Mouse (Mus musculus): ENCODE data around the gene Pth2. TPM values are rescaled to one million over a fixed set of nuclear protein-coding genes. Genes with fewer than 3 reads are reported as not detected.

Gene Pth2
- polyA plus RNA-seq (2015; fragmentation: Nextera tagmentation; extraction: Ambion mirVana), result not detected in 2 replicates

DNA sequence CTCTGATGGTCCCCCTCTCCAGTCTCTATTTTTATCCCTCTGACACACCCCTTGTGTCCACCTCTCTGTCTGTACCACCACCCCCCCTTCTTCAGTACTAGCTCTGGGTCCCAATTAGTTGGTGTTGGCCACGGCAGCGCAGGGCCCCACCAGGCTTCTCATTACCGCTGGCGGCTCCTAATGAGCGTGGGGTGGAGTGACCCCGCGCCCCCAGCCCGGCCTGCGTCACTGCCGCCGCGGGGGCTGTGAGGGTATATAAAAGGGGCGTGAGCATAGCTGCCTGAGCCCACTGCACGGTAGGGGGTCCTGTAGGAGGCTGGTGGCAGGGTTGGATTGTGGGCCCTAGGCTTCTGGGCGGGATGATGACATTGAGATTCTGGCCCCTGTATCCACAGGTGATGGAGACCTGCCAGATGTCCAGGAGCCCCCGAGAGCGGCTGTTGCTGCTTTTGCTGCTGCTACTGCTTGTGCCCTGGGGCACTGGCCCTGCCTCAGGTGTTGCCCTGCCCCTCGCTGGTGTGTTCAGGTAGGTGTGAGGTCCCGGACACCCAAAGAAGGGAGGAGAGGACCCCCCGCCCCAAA lies at the start of gene Pth2:
Gene Pth2 (plus strand): TSS at position 100 of the 582 bp plus-strand sequence.
- Histone ChIP-seq H3K27ac (no peak within 1 kb of the TSS), H3K9ac (no peak within 1 kb of the TSS), H3K4me2 (peak within 1 kb of the TSS; percentile 64), H3K27me3 (peaks cover 100% of the 10 kb centered on the region), H3K36me3 (no peaks in the 10 kb centered on the region), H3K9me3 (replicated peaks) (no peaks in the 10 kb centered on the region), H3K4me1 (replicated peaks) (peaks cover 17% of the 10 kb centered on the region), H3K4me3 (replicated peaks) (peak within 1 kb of the TSS; percentile 42)
- WGBS (ENCODE audit: insufficient replicate concordance), result 18% methylated on average over 20 of the region's 20 CpGs
- ATAC-seq (ENCODE audit: low read depth), result no peak
- no peak for DNase-seq

DNA sequence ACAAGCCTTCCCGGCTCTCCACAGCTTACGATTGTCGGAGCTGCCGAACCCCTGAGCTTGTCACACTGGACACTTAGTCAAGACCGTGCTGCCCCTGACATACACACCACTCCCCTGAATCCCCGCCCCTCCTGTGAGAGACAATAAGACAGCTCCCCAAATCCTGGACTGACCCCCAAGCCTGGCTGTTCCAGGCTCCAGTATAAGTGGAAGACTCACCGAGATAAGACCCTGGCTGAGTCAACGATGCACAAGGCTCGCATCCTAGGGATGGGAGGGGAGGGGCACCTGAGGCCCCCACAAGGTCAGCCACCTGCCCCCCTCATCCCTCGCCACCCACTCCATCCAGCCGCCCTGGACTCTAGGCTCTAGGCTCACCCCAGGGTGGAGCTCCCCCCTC lies 48.9 kb upstream of the Pth2 start:
- 79% methylated on average over 11 of the region's 11 CpGs for WGBS (ENCODE audit: insufficient replicate concordance)
- no peak overlapping the region for H3K4me2 ChIP-seq

DNA sequence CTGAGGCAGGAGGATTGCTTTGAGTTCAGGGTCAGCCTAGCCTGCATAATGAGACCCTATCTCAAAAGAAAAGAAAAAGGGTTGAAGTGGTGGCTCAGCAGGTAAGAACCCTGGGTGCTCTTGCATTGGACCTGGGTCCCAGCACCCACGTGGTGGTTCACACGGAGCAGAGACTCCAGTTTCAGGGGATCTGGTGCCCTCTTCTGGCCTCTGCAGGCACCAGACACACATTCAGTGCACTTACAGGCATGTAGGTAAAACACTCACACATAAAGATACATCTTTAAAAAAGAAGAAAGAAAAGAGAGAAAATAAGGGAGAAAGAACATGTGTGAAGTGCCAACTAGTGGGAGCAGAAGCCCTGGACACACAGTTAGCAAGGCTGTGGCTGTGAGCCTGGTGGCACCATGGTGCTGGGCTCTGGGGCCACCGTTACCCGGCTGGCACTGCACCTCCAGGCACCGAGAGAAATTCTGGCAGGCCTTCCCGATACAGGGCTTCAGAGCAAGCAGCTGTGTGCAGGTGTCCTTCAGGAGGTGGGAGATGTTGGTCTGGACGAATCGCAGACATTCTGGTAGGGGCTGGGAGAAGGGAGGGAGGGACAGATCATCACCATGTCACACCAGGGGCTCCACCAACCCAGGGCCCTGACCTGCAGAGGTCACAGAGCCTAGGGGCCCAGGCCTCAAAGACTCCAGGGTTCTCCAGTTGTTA lies 47.2 kb upstream of the Pth2 start:
- no peak overlapping the region for H3K4me3 ChIP-seq (replicated peaks)
- 0 out of 2 replicates have a peak overlapping the region, but pooled peaks have one; percentile 89 for H3K27ac ChIP-seq
- DNase-seq (no peak), ATAC-seq (ENCODE audit: low read depth) (no peak)
- H3K36me3 ChIP-seq, result peaks cover 11% of the 10 kb centered on the region; the same call in 1 of the 2 replicates
- H3K9me3 ChIP-seq (replicated peaks), result no peaks in the 10 kb centered on the region
- H3K9ac ChIP-seq, result no peak overlapping the region
- 78% methylated on average over 8 of the region's 8 CpGs for WGBS (ENCODE audit: insufficient replicate concordance)
- peaks cover 77% of the 10 kb centered on the region for H3K4me1 ChIP-seq (replicated peaks)
- H3K4me2 ChIP-seq, result 0 out of 2 replicates have a peak overlapping the region, but pooled peaks have one; percentile 95
- H3K27me3 ChIP-seq, result no peaks in the 10 kb centered on the region

More for the DNA sequence above, 48.9 kb upstream of the Pth2 start:
- Histone ChIP-seq H3K27ac (no peak overlapping the region; the same call in 1 of the 2 replicates), H3K9ac (0 out of 2 replicates have a peak overlapping the region, but pooled peaks have one; percentile 30), H3K4me3 (replicated peaks) (no peak overlapping the region), H3K36me3 (peaks cover 22% of the 10 kb centered on the region), H3K9me3 (replicated peaks) (no peaks in the 10 kb centered on the region), H3K27me3 (no peaks in the 10 kb centered on the region), H3K4me1 (replicated peaks) (peaks cover 72% of the 10 kb centered on the region)
- DNase-seq (no peak), ATAC-seq (ENCODE audit: low read depth) (no peak)

DNA sequence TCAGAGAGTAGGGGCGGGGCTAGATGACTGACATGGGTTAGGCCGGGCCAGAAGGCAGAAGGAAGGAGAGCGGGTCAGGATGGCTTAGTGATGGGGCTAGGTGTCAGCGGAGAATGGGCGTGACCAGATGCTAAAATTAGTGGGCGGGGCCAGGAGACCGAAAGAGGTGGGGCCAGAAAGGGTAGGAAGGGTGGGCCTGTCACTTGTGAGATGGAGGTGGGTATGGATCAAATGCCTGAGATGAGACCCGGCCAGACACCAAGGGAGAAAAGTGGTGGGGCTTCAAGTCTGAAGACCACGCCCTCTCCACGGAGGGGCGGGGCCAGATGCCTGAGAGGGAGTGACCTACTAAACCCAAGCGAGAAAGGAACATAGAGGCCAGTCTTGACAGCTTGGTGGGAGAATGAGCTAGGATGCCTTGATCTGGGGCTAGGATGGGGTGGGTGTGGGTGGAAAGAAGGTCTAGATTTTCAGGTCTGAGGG lies 46.2 kb upstream of the Pth2 start:
- peak; percentile 76 for DNase-seq
- peak overlapping the region; percentile 89 for H3K27ac ChIP-seq
- no peaks in the 10 kb centered on the region for H3K9me3 ChIP-seq (replicated peaks)
- ATAC-seq (ENCODE audit: low read depth), result peak; percentile 45
- peak overlapping the region; percentile 95 for H3K4me2 ChIP-seq
- WGBS (ENCODE audit: insufficient replicate concordance), result 4% methylated on average over 12 of the region's 12 CpGs
- peak overlapping the region; percentile 82 for H3K4me3 ChIP-seq (replicated peaks)
- H3K4me1 ChIP-seq (replicated peaks), result peaks cover 80% of the 10 kb centered on the region
- H3K36me3 ChIP-seq, result peaks cover 11% of the 10 kb centered on the region; the same call in 1 of the 2 replicates
- H3K27me3 ChIP-seq, result no peaks in the 10 kb centered on the region
- H3K9ac ChIP-seq, result peak overlapping the region; percentile 87

DNA sequence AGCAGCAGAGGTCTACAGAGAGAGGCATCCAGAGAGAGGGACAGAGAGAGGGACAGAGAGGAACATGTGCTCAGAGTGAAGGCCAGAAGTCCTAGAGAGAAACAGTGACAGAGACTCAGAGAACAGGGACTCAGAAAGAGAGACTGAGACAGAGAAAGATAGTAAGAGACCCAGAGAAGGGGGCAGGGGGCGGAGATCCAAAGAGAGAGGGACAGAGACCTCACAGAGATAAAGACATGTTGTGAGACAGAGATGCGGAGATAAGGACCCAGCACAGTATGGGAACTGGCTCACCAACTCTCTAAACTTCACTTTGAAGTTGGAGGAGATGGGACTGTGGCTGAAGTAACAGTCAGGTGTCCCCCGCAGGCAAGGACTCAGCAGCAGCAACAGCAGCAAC lies 45.4 kb upstream of the Pth2 start:
- H3K4me3 ChIP-seq (replicated peaks), result peak overlapping the region; percentile 82
- ATAC-seq (ENCODE audit: low read depth) (peak; percentile 5; the same call in 1 of the 2 replicates), DNase-seq (no peak)
- H3K27ac ChIP-seq, result peak overlapping the region; percentile 89
- peak overlapping the region; percentile 95 for H3K4me2 ChIP-seq
- WGBS (ENCODE audit: insufficient replicate concordance), result 26% methylated on average over 3 of the region's 3 CpGs
- H3K36me3 ChIP-seq, result peaks cover 11% of the 10 kb centered on the region; the same call in 1 of the 2 replicates
- H3K9ac ChIP-seq, result peak overlapping the region; percentile 87
- H3K9me3 ChIP-seq (replicated peaks), result no peaks in the 10 kb centered on the region
- H3K27me3 ChIP-seq, result no peaks in the 10 kb centered on the region
- H3K4me1 ChIP-seq (replicated peaks), result peaks cover 78% of the 10 kb centered on the region

DNA sequence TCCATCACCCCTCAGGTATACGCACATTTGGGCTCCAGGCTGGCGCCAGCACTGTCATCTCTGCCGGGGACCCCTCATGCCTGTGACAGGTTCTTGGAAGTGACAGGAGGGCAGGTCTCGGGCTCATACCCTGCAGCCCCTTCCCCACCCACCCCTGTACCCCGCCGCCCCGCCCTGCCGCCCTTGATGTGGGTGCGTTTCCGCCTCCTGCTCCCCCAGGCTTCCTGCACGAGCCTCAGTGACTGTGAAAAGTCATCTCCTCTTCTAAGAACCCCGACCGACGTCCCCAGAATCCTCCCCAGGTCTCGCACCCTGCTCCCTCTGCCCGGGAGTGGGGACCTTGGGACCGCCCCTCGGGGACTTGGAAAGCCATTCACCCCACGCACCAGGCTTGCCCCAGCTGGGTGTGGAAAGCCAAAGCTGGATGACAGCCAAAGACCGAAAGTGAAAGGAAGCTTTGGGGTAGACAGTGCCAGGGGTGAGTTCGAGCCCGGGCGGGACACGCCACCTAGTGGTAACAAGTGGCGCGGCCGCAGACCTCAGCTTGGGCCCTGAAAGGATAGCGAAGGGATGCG lies 44.7 kb upstream of the Pth2 start, which contains the start of the genes Gm45713 and Flt3l:
Gene Gm45713 (minus strand): TSS at position 239 of the 575 bp plus-strand sequence.
Gene Flt3l (minus strand): TSS at position 440 of the 575 bp plus-strand sequence.
- Histone ChIP-seq H3K36me3 (peaks cover 10% of the 10 kb centered on the region; the same call in 1 of the 2 replicates), H3K4me2 (peak within 1 kb of the TSS; percentile 95), H3K27ac (peak within 1 kb of the TSS; percentile 89), H3K9me3 (replicated peaks) (no peaks in the 10 kb centered on the region), H3K9ac (peak within 1 kb of the TSS; percentile 87), H3K4me1 (replicated peaks) (peaks cover 73% of the 10 kb centered on the region), H3K27me3 (no peaks in the 10 kb centered on the region), H3K4me3 (replicated peaks) (peak within 1 kb of the TSS; percentile 82)
- ATAC-seq (ENCODE audit: low read depth) (peak; percentile 76), DNase-seq (peak; percentile 83)
- WGBS (ENCODE audit: insufficient replicate concordance), result under 1% methylated on average over 28 of the region's 29 CpGs

DNA sequence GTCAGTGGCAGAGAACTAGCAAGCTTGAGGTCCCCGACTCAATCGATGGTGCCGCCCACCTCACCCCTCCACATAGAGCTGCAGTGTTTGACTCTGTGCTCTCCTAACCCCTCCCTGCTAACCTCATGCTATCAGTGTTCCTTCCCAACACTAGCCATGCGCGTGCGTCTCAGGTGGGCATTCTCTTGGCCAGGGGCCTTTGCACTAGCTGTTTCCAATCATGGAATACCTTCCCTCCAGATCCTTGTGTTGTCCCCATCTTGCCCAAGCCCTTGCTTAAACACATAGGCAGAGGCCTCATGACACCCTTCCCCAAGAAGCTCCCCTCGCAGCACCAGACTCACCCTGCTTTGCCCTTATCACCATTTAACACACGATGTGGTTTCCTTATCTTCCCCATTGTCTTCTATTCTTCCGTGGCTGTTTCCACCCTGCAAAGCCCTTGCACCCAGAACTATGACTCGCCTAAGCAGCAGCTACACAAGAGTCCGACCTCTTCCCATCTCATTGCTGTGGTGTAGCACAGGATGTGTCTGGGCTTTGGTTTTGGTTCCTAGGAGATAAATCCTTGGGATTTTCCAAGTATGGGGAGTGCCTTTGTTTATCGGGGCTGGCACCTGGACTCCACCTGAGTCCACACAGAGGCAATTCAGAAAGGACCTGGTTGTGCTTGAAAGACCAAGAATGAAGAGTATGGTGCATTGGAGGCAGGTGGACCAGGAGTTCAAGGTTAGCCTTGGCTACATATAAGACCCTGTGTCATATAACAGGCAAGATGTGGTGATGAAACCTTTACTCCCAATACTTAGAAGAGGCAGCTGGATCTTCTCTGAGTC lies 43.4 kb upstream of the Pth2 start:
- no peaks in the 10 kb centered on the region for H3K9me3 ChIP-seq (replicated peaks)
- H3K4me2 ChIP-seq, result peak overlapping the region; percentile 95
- H3K9ac ChIP-seq, result peak overlapping the region; percentile 87
- H3K27me3 ChIP-seq, result no peaks in the 10 kb centered on the region
- peaks cover 16% of the 10 kb centered on the region for H3K36me3 ChIP-seq
- 0 out of 2 replicates have a peak overlapping the region, but pooled peaks have one; percentile 0 for H3K4me3 ChIP-seq (replicated peaks)
- peaks cover 62% of the 10 kb centered on the region for H3K4me1 ChIP-seq (replicated peaks)
- DNase-seq, result peak; percentile 71
- peak; percentile 68 for ATAC-seq (ENCODE audit: low read depth)
- peak overlapping the region; percentile 89 for H3K27ac ChIP-seq
- WGBS (ENCODE audit: insufficient replicate concordance), result 10% methylated on average over 12 of the region's 12 CpGs

DNA sequence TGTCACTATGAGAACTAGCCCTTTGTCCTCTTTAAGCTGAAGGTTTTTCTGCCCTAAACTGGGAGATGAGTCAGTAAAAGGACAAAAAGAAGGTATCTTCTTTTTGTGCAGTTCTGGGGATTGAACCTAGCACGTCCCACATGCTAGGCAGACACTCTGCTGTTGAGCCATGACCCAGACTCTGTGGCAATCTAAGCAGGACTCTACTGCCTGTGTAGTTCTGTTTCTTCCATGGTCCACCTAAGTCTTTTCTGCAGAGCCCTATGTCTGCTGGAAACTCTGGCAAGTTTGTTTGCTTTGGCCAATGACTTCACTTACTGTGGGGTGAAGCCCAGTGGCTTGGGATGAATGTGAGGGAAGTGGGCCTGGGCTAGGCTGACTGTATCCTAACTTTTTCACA lies 42.4 kb upstream of the Pth2 start:
- H3K9ac ChIP-seq, result peak overlapping the region; percentile 87; the same call in 1 of the 2 replicates

DNA sequence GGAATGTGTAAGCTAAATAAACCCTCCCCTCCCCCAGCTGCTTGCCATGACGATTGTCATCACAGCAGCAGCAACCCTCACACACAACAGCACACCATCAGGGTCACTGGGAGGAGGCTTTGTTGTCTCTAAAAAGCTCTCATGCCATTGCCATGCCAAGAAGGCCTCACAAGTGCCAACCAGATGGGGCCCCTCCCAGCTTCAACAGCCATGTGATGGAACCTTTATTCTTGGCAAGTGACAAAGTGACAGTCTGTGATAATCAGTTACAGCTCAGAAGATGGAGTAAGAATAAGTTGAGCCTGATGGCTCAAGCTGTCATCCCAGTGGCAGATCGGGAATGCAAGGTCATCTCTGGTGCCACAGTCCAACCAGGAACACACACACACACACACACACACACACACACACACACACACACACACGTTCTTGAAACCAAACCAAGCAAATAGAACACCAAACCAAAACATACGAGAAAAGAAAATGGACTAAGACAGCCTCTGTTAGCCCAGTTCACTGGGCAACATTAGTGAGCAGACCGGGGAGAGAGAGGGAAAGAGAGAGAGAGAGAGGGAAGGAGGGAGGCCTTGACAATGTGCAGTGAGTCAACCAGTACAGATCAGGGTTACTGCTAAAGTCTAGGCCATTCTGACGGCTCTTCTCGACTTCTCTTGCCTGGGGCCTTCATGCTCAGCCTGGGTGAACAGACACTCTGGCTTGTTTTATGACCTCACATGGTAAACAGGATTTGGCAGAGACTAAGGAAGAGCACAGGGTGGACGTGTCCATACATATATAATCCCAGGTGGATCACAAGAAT lies 40.7 kb upstream of the Pth2 start:
- Histone ChIP-seq H3K27me3 (no peaks in the 10 kb centered on the region), H3K27ac (no peak overlapping the region), H3K9me3 (replicated peaks) (no peaks in the 10 kb centered on the region), H3K36me3 (peaks cover 34% of the 10 kb centered on the region), H3K4me2 (no peak overlapping the region), H3K4me3 (replicated peaks) (no peak overlapping the region), H3K9ac (no peak overlapping the region), H3K4me1 (replicated peaks) (peaks cover 43% of the 10 kb centered on the region)
- no peak for ATAC-seq (ENCODE audit: low read depth)
- WGBS (ENCODE audit: insufficient replicate concordance), result 61% methylated on average over 8 of the region's 8 CpGs
- DNase-seq, result no peak

More for the DNA sequence above, 42.4 kb upstream of the Pth2 start:
- Histone ChIP-seq H3K36me3 (peaks cover 21% of the 10 kb centered on the region), H3K27ac (peak overlapping the region; percentile 89; the same call in 1 of the 2 replicates), H3K27me3 (no peaks in the 10 kb centered on the region), H3K4me3 (replicated peaks) (no peak overlapping the region), H3K4me2 (peak overlapping the region; percentile 95), H3K4me1 (replicated peaks) (peaks cover 60% of the 10 kb centered on the region), H3K9me3 (replicated peaks) (no peaks in the 10 kb centered on the region)
- no peak for DNase-seq
- WGBS (ENCODE audit: insufficient replicate concordance), result 56% methylated on average over 1 of the region's 1 CpGs
- ATAC-seq (ENCODE audit: low read depth), result no peak

DNA sequence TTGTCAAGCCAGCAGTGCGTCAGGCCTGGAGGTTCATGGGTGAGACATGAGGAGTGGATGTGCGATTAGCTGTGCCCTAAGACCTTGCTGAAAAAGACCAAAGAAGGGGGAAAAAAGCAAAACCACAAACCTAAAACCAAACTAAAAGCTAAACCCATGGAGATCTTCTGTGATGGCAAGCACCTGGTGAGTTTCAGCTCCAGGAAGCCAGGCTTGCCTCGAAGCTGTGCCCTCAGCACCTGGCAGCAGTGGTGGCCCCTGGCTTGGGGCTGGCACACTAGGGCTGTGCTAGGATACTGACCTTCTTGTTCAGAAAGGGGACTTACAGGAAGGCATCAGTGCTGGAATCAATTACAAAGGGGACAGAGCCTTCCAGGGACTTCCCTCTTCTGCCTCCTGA lies 39.5 kb upstream of the Pth2 start:
- H3K9ac ChIP-seq, result no peak overlapping the region

More for the DNA sequence above, 39.5 kb upstream of the Pth2 start:
- Histone ChIP-seq H3K4me2 (no peak overlapping the region), H3K4me3 (replicated peaks) (no peak overlapping the region), H3K36me3 (peaks cover 46% of the 10 kb centered on the region), H3K27me3 (no peaks in the 10 kb centered on the region), H3K4me1 (replicated peaks) (peaks cover 35% of the 10 kb centered on the region), H3K27ac (no peak overlapping the region), H3K9me3 (replicated peaks) (no peaks in the 10 kb centered on the region)
- DNase-seq (no peak), ATAC-seq (ENCODE audit: low read depth) (no peak)
- WGBS (ENCODE audit: insufficient replicate concordance), result 83% methylated on average over 3 of the region's 3 CpGs

All from liver, embryonic 13.5 days (tissue).